ENCODE assay signal across 13 mouse cellular contexts in the genomic region with DNA sequence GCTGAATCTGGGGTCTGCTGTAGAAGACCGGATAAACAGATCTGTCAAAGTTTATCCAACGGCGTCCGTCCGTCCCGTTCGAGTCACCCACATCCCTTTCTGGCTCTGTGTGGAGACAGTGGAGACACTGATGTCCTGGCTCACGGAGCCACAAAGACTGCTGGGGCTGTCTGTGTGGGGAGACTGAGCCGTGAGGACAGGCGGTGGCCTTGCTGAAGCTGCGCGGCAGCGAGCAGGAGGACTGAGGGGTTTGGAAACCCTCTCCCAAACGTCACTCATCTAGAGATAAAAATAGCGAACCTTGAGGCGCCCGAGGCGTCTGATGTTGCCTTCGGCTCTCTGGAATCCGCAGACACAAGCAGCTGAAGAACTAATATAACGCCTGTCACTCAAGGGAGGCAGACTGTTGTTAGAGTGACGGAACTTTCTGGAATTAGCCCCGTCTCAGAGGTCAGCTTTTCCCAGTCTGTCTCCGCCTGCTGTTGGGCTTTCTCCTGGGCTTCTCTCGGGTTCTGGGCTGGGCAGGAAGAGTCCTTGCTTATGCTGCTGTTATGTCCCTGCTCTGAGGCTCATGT.
DNase-seq lines count a peak whose midpoint lies in the region; ATAC-seq lines count a peak whose summit lies in the region.
"Had no signal": no experiment of that assay in that cellular context is flagged by ENCODE, and none has a peak within 500 bp of the region (broad histone marks: within the 10 kb centered on the region; RNA-seq: fewer than 3 reads in every experiment).

No protein-coding gene starts in this region.

- H3K4me2 ChIP-seq in heart, embryonic 13.5 days, result peak overlapping the region; percentile 62
- peak overlapping the region; percentile 30 for H3K4me2 ChIP-seq in lung, embryonic 15.5 days
- H3K4me2 ChIP-seq: kidney, embryonic 15.5 days; liver, embryonic 15.5 days; midbrain, embryonic 12.5 days; neural tube, embryonic 13.5 days had no signal

- no peaks in the 10 kb centered on the region for H3K36me3 ChIP-seq in heart, embryonic 13.5 days
- no peaks in the 10 kb centered on the region for H3K36me3 ChIP-seq in lung, embryonic 15.5 days
- H3K36me3 ChIP-seq: kidney, embryonic 15.5 days; liver, embryonic 15.5 days; midbrain, embryonic 12.5 days had no signal

- peak overlapping the region; percentile 20 for H3K4me3 ChIP-seq in heart, embryonic 13.5 days
- H3K4me3 ChIP-seq in lung, embryonic 15.5 days, result no peak overlapping the region
- H3K4me3 ChIP-seq: kidney, embryonic 15.5 days; liver, embryonic 15.5 days; midbrain, embryonic 12.5 days; neural tube, embryonic 13.5 days had no signal

- peak overlapping the region; percentile 77 for H3K27ac ChIP-seq in heart, embryonic 13.5 days (replicated peaks)
- no peak overlapping the region for H3K27ac ChIP-seq in lung, embryonic 15.5 days
- H3K27ac ChIP-seq: kidney, embryonic 15.5 days; liver, embryonic 15.5 days; midbrain, embryonic 12.5 days; neural tube, embryonic 13.5 days had no signal

- H3K27me3 ChIP-seq in heart, embryonic 13.5 days (replicated peaks), result no peaks in the 10 kb centered on the region
- no peaks in the 10 kb centered on the region for H3K27me3 ChIP-seq in lung, embryonic 15.5 days
- H3K27me3 ChIP-seq: kidney, embryonic 15.5 days; liver, embryonic 15.5 days; midbrain, embryonic 12.5 days; neural tube, embryonic 13.5 days had no signal

- H3K9ac ChIP-seq in heart, embryonic 13.5 days, result peak overlapping the region; percentile 62
- H3K9ac ChIP-seq in lung, embryonic 15.5 days, result no peak overlapping the region
- H3K9ac ChIP-seq: kidney, embryonic 15.5 days; liver, embryonic 15.5 days; midbrain, embryonic 12.5 days; neural tube, embryonic 13.5 days had no signal

- H3K4me1 ChIP-seq in heart, embryonic 13.5 days, result peaks cover 32% of the 10 kb centered on the region
- no peaks in the 10 kb centered on the region for H3K4me1 ChIP-seq in lung, embryonic 15.5 days
- H3K4me1 ChIP-seq: liver, embryonic 15.5 days; midbrain, embryonic 12.5 days had no signal

- H3K9me3 ChIP-seq in heart, embryonic 13.5 days, result peaks cover 5% of the 10 kb centered on the region; the same call in 1 of the 2 replicates
- no peaks in the 10 kb centered on the region for H3K9me3 ChIP-seq in lung, embryonic 15.5 days
- H3K9me3 ChIP-seq: kidney, embryonic 15.5 days; liver, embryonic 15.5 days had no signal

- DNase-seq in heart, adult 8-10 months (ENCODE audit: low spot score), result no peak
- no peak for DNase-seq in lung, adult 18-20 months
- DNase-seq in gastrocnemius, adult 8-10 months (ENCODE audit: low spot score in 2 of 2), result peak; percentile 33 to 44
- DNase-seq in lung, postnatal 14 days, result peak; percentile 1
- no peak for DNase-seq in urinary bladder, postnatal 36 days (ENCODE audit: low spot score in 2 of 2)
- DNase-seq: layer of hippocampus, adult 9-11 months had no signal

- 26% methylated on average over 25 of the region's 25 CpGs for WGBS in heart, embryonic 13.5 days
- 33% methylated on average over 25 of the region's 25 CpGs for WGBS in lung, embryonic 15.5 days

- ATAC-seq in heart, embryonic 13.5 days (ENCODE audit: extremely low read depth, insufficient number of reproducible peaks, low FRiP score, low TSS enrichment), result 0 out of 2 replicates have a peak, but pooled peaks have one; percentile 44
- peak; percentile 35; the same call in 1 of the 2 replicates for ATAC-seq in lung, embryonic 15.5 days (ENCODE audit: borderline replicate concordance, extremely low read depth, low FRiP score, low TSS enrichment)
- ATAC-seq: Patski had no signal

Comparison
In these comparisons a context has a peak if more than half of its experiments do, and no peak if none do; other contexts are left out.
1. DNase-seq: peak in gastrocnemius, adult 8-10 months (2 of 2) and lung, postnatal 14 days (single experiment); none in heart, adult 8-10 months (single experiment), lung, adult 18-20 months (0 of 2) and urinary bladder, postnatal 36 days (0 of 2).